Mouse (Mus musculus) myocyte (in vitro differentiated cells): ENCODE measurements around the gene Zfp428.

Source experiments
- E2F4 ChIP-seq: IDR thresholded peaks from one replicate; pipeline ENCODE4 v1.6.1; 2011; ENCODE audit warnings: mild to moderate bottlenecking, control low read depth, moderate library complexity; ENCODE audit not compliant: insufficient read depth
- MAX ChIP-seq: IDR thresholded peaks from one replicate; pipeline ENCODE4 v1.6.1; 2011; ENCODE audit warnings: low read depth, mild to moderate bottlenecking, control low read depth
- MYOD1 ChIP-seq, 3 experiments: IDR thresholded peaks; one replicate each; pipeline ENCODE4 v1.6.1; 2011; ENCODE audit warnings: control low read depth in 2 of 3, low read depth in 2 of 3, mild to moderate bottlenecking in 2 of 3, moderate library complexity in 1 of 3; ENCODE audit not compliant: insufficient read length in 2 of 3, control insufficient read depth in 1 of 3
- POLR2A ChIP-seq: IDR thresholded peaks from one replicate; pipeline ENCODE4 v1.6.1; 2011; ENCODE audit warnings: low read depth, mild to moderate bottlenecking, control low read depth, moderate library complexity; ENCODE audit not compliant: insufficient read length
- REST ChIP-seq: IDR thresholded peaks from one replicate; pipeline ENCODE4 v1.6.1; 2011; ENCODE audit warnings: mild to moderate bottlenecking, control low read depth, moderate library complexity; ENCODE audit not compliant: insufficient read depth, insufficient read length
- TCF12 ChIP-seq: IDR thresholded peaks from one replicate; pipeline ENCODE4 v1.6.1; 2011; ENCODE audit warnings: mild to moderate bottlenecking, control low read depth; ENCODE audit not compliant: poor library complexity, insufficient read depth, severe bottlenecking
- USF1 ChIP-seq: IDR thresholded peaks from one replicate; pipeline ENCODE4 v1.6.1; 2011; ENCODE audit warnings: low read depth, mild to moderate bottlenecking, control low read depth, moderate library complexity

DNA sequence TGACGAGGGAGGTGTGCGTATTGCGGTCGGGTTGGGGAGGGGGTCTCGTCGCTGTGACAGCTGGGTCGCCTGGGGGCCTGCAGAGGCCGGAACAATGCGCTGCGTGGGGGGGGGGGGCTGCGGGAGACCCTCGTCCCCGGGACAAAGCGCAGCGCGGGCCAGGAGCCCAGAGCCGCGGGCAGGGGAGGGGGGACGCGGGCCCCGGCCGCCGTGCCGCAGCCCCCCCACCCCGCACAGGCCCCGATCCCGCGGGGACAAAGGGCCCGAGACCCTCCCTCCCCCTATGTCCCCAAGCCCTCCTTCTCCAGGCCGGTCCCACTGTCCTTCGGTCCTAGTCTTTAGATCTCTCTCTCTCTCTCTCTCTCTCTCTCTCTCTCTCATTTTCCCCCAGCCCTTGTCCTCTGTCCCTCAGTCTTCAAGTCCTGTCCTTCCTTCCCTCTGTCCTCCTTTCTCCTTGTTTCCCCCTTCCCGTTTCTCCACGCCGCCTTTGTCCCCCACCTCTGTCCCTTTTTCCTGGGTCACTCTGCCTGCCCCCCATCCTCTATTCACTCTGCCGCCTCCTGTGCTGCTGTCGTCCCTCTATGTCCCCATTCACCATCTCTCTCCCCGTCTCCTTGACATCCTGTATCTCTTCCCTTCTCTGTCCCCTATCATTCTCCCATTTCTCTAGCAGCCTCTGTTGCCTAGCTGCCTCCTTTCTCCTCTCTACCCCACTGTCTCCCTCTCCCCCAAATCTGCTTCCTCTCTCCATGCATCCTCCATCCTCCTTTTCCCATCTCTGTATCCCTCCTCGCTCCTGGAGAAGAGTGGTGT is 24.4 kb upstream of the Zfp428 start:
- TF ChIP-seq MAX = no peak
- no peak for TF ChIP-seq POLR2A
- TF ChIP-seq TCF12 = no peak
- TF ChIP-seq REST = no peak
- no peak for TF ChIP-seq MYOD1 (IDR thresholded peaks at IDR 0.05; ENCODE audit: control insufficient read depth in 1 of 3, insufficient read length in 2 of 3, low read depth in 2 of 3)
- no peak for TF ChIP-seq USF1
- TF ChIP-seq E2F4 = no peak
